Mouse (Mus musculus): Measurements from ENCODE around the gene Frat1. TPM values are rescaled to one million over a fixed set of nuclear protein-coding genes. Genes with fewer than 3 reads are reported as not detected.

Frat1 gene
- total RNA-seq, 4 experiments from 2014 or later, result 18.8 to 21.7 (median 19.4) TPM

Other genes starting within 250 kb of the Frat1 start
- 10 to 100 TPM; 12.5 to 15.6 (median 13.9) TPM for gene Gm340, start 247.6 kb upstream of the Frat1 start, total RNA-seq (2022)
- 100 to 1,000 TPM; 184 to 232 (median 208) TPM for gene Slit1, start 86.3 kb upstream of the Frat1 start, total RNA-seq (2022)
- gene Arhgap19, start 27.9 kb upstream of the Frat1 start, total RNA-seq (2022), result 1 to 10 TPM; 2.4 to 3.1 (median 2.9) TPM
- gene Frat2, start 18.2 kb downstream of the Frat1 start, total RNA-seq (2022), result 10 to 100 TPM; 10.0 to 10.9 (median 10.4) TPM
- 10 to 100 TPM; 33.0 to 34.6 (median 33.5) TPM for gene Rrp12, start 66.2 kb downstream of the Frat1 start, total RNA-seq (2022)
- 100 to 1,000 TPM; 520 to 573 (median 534) TPM for gene Pgam1, start 82.0 kb downstream of the Frat1 start, total RNA-seq (2022)
- gene Exosc1, start 103.5 kb downstream of the Frat1 start, total RNA-seq (2022), result 10 to 100 TPM; 25.5 to 34.9 (median 29.1) TPM
- 10 to 100 TPM; 43.5 to 47.4 (median 44.0) TPM for gene Zdhhc16, start 103.5 kb downstream of the Frat1 start, total RNA-seq (2022)
- 10 to 100 TPM; 30.8 to 60.2 (median 39.4) TPM for gene Mms19, start 151.2 kb downstream of the Frat1 start, total RNA-seq (2022)
- 10 to 100 TPM; 11.2 to 14.4 (median 13.2) TPM for gene Ubtd1, start 151.8 kb downstream of the Frat1 start, total RNA-seq (2022)
- gene Ankrd2, start 206.0 kb downstream of the Frat1 start, total RNA-seq (2022), result under 1 TPM in 2 of 4 experiments, not detected in 2; 0.30 to 0.47 TPM
- gene Hoga1, start 215.6 kb downstream of the Frat1 start, total RNA-seq (2022), result 10 to 100 TPM in 1 of 4 experiments, 1 to 10 TPM in 3; 7.2 to 11.6 (median 8.9) TPM
- gene 4933411K16Rik, start 222.3 kb downstream of the Frat1 start, total RNA-seq (2022), result 1 to 10 TPM; 1.7 to 2.7 (median 2.1) TPM

Data from layer of hippocampus, adult 8-10 months (tissue).